ENCODE assay signal across 19 mouse cellular contexts in the genomic region with DNA sequence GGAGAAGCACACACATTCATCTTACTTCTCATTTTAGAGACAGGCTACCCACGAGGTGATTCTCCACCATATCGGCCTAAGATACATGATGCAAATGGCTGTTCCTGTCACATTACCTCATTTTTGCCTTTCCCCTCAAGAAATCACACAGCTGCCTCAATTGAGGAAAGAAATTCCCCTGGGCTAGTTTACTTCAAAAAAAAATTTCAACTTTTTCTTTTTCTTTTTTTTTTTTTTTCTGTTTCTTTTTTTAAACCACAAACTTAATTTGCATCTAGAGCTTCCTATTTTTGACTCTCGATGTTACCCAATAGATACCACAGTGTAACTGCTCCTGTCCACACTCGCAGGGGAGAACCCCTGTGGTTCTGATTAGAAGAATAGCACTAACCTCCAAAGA. TPM values are rescaled to one million over a fixed set of nuclear protein-coding genes. Genes with fewer than 3 reads are reported as not detected.
DNase-seq lines count a peak whose midpoint lies in the region; ATAC-seq lines count a peak whose summit lies in the region.
"Had no signal": no experiment of that assay in that cellular context is flagged by ENCODE, and none has a peak within 500 bp of the region (broad histone marks: within the 10 kb centered on the region; RNA-seq: fewer than 3 reads in every experiment).

No protein-coding gene starts in this region.

- peak; percentile 70 for ATAC-seq in megakaryocyte progenitor cell, adult 5-6 weeks (replicated peaks; ENCODE audit: poor library complexity)
- ATAC-seq in erythroid progenitor cell, adult 5-6 weeks (replicated peaks; ENCODE audit: low FRiP score, poor library complexity, severe bottlenecking), result no peak
- ATAC-seq: intestine, embryonic 16.5 days; Patski had no signal

- H3K4me1 ChIP-seq in brown adipose tissue, adult 24 weeks (ENCODE audit: control insufficient read depth, insufficient read depth, insufficient read length, low read length), result 0 out of 2 replicates have a peak, but pooled peaks cover 2% of the 10 kb centered on the region

- intact Hi-C loops in heart, postnatal 25 days (cut with DNase I), result no loop called here

- peak; percentile 81 for DNase-seq in heart, adult 11 months
- DNase-seq in heart, postnatal 25 days (ENCODE audit: low spot score), result no peak
- DNase-seq in CD4-positive, CD25-positive, alpha-beta regulatory T cell, adult 2 months (ENCODE audit: low read depth, low spot score), result peak; percentile 27
- DNase-seq in c-Kit-positive CD71-positive TER-119-positive erythroid progenitor cells, embryonic 14.5 days (ENCODE audit: low spot score), result no peak
- DNase-seq in cerebellum, postnatal 36 days, result no peak
- DNase-seq: adrenal gland, adult 8-10 months; embryo, embryonic 11 days; heart, postnatal 36 days; kidney, postnatal 14 days; layer of hippocampus, postnatal 36 days; right cerebral cortex, postnatal 14 days had no signal

- H3K27ac ChIP-seq in brown adipose tissue, adult 24 weeks (replicated peaks; ENCODE audit: low read depth, low read length), result peak overlapping the region; percentile 20; the same call in 1 of the 2 replicates
- H3K27ac ChIP-seq: limb, embryonic 10.5 days; stomach, postnatal 0 days had no signal

- H3K4me3 ChIP-seq in brown adipose tissue, adult 24 weeks (ENCODE audit: insufficient read depth, low read depth, low read length), result no peak overlapping the region
- H3K4me3 ChIP-seq: erythroblast, embryonic 14.5 days; limb, embryonic 10.5 days had no signal

RNA-seq across cellular contexts. Expression of a gene that starts 38.0 kb away (rescaled TPM):
- total RNA-seq in heart, postnatal 25 days (2021), result 10 to 100 TPM; 20.3 to 20.6 TPM
- 8.6 and 8.7 TPM in 2 replicates for polyA plus RNA-seq in brown adipose tissue, adult 24 weeks (2012; ENCODE audit: insufficient read depth, insufficient read length, missing spikeins)
- 52.2 and 65.9 TPM in 2 replicates for total RNA-seq in megakaryocyte progenitor cell, adult 5-6 weeks (2015)
- 42.4 and 55.8 TPM in 2 replicates for total RNA-seq in megakaryocyte progenitor cell, adult 5-6 weeks (2017)
- total RNA-seq in erythroid progenitor cell, adult 5-6 weeks (2015; ENCODE audit: low replicate concordance), result 7.6 and 11.3 TPM in 2 replicates
- 3.0 and 8.2 TPM in 2 replicates for total RNA-seq in erythroid progenitor cell, adult 5-6 weeks (2017; ENCODE audit: low replicate concordance)

Comparison
In these comparisons a context has a peak if more than half of its experiments do, and no peak if none do; other contexts are left out.
1. DNase-seq: peak in heart, adult 11 months (single experiment) and CD4-positive, CD25-positive, alpha-beta regulatory T cell, adult 2 months (single experiment); none in heart, postnatal 25 days (single experiment), c-Kit-positive CD71-positive TER-119-positive erythroid progenitor cells, embryonic 14.5 days (single experiment) and cerebellum, postnatal 36 days (0 of 2).